Mouse (Mus musculus): ENCODE results near the gene Kcnmb3.
A peak's percentile ranks its signal among the peaks of the same experiment; 100 is the strongest.

The Kcnmb3 gene

DNA sequence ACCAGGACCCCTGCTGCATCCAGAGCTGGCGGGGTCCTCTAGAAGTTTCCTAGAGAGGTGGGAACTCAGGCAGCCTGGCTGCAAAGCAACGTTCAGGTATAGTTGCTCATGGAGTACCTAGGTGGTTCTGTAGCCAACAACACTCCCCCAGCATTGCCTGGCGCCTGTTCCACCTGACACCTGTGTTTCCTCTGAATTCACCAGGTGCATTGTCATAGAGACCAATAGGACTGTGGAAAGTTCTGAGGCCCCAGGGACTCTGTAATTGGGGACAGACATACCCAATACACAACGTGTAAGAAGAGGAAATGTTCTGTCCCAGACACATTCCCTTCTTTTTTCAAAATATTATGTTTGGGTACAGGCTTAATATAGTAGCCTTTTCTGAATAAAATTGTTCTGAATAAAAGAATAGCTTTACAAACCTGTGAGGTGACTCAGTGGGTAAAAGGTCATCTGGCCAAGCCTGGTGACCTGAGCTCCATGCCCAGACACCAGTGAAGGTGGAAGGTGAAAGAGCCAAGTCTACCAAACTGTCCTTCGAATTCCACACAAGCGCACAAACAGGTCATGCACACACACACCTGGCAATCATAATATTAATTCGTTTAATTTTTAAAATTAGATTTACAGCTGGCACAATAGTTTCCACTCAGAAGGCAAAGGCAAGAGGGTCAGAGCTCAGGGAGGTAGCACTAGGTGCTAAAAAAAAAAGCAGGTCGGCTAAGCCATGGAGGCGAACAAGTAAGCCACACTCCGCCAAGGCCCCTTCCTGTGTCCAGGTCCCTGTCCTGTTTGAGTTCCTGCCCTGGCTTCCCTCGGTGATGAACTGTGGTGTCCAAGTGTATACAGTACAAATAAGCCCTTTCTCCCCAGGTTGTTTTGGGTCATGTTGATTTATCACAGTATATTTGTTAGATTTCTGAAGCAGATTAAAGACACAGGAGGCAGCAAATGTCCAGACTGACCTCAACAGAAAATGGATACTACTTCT lies at the start of gene Kcnmb3:
Gene Kcnmb3 (minus strand): TSS at position 135 of the 994 bp plus-strand sequence.
- DNase-seq: peak in 1 of 2 experiments; percentile 20

DNA sequence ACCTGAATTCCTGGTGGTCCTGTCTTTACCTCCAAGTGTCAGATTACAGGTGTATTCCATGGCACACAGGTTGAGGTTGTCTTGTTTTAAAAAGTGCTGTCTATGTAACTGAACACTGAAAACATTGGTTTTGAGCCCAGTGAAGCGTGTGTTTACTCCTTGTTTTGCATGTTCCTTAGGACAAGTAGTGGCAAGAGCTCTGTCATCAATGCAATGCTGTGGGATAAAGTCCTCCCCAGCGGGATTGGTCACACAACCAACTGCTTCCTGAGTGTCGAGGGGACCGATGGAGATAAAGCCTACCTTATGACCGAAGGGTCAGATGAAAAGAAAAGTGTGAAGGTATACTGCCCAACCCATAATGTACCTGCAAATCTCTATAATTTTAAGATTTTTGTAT lies 46.1 kb upstream of the Kcnmb3 start:
- no peak for DNase-seq

DNA sequence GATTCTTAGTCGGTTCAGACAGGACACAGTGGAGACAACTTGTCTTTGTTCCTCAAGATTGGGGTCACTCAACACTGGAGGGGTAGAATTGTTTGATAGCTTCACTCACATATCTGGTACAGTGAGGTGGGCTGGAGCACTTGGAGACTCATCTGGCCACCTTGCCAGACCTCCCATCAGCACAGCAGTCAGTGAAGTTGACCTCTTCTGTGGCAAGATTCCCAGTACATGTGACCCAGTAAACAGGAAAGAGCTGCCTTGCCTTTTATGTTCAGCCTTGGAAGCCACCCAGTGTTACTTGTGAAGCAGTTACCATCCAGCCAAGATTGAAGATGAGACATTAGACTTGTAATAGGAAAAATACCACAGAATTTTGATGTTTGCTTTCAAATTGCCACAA lies 45.5 kb upstream of the Kcnmb3 start:
- DNase-seq: peak; percentile 79 to 91

DNA sequence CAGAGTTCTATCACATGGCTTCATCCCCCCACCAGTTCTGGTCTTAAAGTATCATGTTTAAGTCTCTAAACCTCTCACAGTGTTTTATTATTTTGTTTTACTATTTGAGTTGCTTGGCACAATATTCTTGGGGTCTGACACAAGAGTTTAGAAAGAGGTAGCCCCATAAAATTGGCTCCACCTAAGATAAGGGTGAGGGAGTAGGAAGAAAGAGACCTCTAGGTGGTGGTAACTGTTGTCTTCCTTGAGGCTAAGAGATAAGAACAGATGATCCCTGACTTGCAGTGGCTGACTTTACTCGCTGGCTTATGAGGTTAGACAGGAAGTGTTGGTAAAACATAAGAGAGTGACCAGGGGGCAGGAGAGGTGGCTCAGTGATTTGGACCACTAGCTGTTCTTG lies 43.7 kb upstream of the Kcnmb3 start:
- no peak for DNase-seq

DNA sequence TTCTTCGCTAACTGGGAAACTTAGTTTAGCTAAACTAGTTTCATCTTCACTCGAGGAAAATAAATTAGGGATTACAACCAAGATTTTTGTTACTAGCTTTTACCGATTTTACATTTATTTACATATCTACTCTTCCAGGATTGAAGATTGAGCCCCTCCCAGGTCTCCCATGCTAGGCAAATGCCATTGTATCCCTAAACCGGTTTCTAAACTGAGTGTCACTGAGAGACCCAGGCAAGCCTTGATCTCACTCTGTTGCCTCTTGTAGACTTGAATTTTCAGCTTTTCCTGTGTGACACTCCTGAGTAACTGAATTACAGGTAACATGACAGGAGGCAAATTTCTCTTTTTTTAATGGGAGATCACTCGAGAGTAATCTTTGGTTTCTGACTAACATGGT lies 38.0 kb upstream of the Kcnmb3 start:
- DNase-seq: no peak

DNA sequence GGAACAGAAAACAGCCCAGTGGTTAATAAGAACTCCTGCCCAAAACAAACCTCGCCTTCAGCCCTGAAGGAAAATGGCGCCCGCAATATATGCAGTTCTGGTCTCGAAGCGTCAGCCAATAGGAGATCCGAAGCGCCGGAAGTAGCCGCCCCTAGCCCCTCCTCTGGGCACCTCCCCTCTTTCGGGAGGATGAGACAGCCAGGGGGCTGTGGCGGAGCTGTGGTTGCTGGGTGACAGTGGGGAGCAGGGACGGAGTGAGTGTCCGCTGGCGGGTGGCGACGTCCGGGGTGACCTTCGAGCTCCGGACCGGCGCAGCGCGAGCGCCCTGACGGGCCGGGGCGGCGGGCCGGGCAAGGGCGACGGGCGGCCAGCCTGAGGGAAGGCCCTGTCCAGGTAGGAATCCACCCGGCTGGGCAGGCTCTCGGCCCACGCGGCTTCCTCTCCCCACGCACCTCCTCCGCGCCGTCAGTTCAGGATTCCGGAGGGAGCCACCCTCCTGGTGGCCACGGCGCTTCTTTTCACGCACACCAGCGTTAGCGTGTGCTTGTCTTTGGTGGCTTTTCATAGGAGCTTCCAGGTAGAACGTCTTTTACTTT lies 37.4 kb upstream of the Kcnmb3 start, which contains the start of gene Mfn1:
Gene Mfn1 (plus strand): TSS at position 163 of the 596 bp plus-strand sequence.
- DNase-seq: peak; percentile 97

DNA sequence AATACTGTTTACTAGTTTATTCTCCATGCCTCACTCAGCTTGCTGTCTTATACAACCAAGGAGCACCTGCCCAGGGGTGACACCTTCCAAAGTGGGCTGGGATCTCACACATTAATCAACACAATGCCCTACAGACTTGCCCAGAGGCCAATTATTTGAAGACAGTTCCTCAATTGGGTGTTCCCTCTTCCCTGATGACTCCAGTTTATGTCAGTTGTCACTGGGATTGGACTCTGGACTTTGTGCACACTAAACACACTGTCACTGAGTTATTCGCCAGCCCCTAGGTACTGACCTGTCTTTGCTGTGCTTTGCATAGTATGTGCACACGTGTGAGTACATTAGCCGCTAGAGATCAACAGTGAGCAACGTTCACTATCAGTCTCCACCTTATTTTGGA lies 35.1 kb upstream of the Kcnmb3 start:
- no peak for DNase-seq

DNA sequence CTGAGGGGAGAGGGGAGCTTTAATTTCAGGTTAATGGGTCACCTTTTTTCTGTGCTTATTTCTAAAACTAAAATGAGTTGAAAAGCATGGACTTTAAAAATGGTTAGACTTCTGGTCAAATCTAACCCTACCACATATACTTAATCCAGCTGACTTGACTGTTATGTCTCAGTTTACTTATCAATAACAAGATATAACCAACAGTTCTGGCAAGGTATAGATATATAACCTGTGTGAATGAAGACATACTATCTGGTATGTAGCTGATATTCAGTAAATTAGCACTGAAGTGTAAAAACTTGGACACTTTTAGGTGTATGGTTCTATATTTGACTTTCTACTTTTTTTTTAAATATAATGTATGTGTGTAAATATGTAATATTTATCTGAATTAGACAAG lies 21.5 kb upstream of the Kcnmb3 start:
- no peak for DNase-seq

DNA sequence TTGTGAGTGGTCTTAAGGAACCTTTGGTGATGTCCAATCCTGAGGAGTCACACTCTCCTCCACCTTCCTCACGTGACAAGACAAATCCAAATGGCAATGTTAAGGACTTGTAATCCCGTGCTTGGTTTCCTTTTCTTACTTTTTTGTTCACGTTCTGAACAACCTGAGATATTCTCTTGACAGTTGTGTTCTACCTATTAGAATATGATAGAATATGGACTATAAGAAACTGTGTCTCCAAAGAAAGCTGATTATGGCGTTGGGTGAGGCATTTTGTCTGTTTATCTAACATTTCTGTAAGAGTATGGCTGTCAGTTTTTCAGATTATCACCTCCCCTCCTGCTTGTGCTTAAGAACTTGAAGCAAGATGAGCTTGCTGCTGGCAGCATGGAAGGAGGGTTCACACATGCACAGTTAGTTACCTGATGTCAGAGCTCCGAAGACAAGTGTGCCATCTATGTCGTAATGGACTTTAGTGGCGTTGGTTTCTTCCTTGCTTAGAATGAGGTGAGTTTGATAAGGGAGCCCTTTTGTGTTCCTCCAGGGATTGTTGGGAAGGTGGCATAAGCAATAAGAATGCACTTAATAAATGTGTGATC lies 20.8 kb upstream of the Kcnmb3 start:
- no peak for DNase-seq

DNA sequence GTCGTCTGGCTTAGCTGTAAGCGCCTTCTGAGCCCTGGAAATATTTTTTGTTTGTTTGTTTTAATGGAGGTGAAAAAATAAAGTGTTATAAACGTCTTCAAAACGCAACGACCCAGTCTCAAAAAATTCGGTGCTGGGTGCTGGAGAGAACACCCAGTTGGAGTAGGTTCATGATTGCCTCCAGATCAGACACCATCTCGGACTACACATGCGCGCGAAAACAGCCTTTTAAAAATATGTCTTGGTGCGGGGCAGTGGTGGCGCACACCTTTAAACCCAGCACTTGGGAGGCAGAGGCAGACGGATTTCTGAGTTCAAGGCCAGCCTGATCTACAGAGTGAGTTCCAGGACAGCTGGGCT lies 19.1 kb upstream of the Kcnmb3 start:
- DNase-seq: no peak

DNA sequence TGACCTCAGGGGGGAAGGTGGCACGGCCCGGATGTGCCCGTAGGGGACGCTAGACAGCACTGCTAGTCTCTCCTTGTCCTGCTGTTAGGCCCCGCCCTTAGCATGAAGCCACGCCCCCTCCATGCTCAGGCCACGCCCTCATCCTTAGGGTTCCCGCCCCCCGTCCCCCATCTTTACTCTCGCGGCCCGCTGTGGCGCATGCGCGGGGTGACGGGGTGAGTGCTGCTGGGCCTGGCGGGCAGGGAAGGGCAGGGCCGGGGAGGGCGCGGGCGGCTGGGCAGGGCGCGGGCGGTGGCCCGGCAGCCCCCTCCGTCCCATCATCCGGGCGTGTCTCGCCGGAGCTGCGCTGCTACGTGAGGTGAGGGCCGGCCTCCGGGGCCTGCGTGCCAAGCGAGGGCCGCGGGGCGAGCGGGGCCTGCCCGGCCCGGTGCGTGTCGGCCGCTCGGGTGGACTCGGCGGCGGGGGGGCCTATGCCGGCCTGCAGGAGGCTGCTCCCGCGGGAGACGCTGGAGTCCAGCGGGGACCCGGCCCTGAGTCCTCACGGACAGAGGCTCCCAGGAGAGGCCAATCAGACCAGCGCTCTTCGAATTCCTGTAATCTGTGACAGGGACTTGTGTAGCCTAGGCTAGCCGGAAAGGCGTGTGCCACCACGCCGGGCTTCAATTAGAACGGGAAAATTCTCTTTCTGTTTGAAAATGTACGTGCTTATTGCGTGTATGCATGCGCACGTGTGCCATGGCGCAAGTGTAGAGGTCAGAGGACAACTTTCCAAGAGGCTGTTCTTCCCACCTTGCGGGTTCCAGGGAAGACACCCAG lies 18.6 kb upstream of the Kcnmb3 start:
- DNase-seq: peak; percentile 95 to 97

DNA sequence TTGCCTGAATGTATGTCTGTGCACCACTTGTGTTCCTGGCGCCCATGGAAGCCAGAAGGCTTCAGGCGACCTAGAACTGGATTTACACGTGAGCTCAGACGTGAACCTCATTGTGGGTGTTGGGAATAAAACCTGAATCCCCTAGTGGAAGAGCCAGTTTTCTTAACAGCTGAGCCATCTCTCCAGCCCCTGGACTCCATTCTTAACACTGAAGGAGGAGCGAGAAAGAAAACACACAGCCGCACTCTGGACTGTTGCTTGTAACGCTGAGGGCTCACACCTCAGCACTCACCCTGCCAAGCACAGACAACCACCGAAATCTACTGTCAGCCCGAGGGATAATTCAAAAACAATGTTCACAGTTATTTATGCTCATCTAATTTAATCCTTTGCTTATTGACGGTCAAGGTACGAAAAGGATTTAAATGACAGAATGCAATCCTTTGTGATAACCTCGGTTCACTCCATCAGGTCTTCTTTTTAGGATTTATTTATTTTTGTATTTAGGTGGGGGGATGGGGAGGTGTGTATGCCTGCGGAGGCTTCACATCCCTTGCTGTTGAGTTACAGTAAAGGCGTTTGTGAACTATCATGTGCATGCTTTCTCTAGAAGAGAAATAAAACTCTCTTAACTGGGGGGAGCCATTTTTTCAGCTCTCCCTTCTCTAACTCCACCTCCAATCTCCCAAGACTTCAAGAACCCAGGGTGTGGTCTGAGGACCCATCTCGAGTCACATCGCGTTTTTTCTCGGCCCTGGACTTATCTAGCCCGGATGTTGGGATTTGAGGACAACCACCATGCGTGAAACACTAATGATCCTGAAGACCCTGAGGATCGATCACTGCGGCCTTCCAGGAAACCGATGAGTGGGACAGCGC lies 17.7 kb upstream of the Kcnmb3 start, which contains the start of gene Zfp639:
Gene Zfp639 (plus strand): TSS at position 764 of the 879 bp plus-strand sequence.
- DNase-seq: no peak

DNA sequence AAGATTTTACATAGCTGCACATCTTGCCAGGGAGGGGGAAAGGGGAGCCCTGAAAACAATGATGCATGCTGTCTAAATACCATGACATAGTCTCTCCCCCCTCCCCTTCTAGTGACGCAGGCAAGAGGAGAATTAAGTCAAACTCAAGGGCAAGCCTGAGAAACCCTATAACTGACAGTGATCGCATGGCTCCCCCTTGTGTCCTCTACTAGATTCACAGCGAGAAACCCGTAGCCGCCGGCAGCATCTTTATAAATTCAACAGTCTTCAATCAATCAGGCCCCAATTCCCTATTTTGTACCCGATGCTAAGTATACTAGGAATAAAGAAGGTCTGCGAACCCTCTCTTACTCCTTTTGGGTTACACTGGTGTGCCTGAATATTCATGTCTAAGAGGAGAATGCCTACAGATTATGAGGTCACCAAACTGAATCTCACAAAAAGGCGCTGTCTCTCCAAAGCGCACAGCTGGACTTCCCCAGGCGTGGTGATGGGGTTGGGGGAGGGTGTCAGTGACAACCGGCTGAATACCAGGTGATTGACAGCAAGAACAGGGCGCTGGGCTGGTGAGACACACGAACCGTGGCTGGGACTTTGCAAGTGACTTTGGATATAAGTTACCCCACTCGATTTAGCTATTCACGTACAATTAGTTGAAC lies 16.8 kb upstream of the Kcnmb3 start:
- peak; percentile 62 to 72 for DNase-seq

DNA sequence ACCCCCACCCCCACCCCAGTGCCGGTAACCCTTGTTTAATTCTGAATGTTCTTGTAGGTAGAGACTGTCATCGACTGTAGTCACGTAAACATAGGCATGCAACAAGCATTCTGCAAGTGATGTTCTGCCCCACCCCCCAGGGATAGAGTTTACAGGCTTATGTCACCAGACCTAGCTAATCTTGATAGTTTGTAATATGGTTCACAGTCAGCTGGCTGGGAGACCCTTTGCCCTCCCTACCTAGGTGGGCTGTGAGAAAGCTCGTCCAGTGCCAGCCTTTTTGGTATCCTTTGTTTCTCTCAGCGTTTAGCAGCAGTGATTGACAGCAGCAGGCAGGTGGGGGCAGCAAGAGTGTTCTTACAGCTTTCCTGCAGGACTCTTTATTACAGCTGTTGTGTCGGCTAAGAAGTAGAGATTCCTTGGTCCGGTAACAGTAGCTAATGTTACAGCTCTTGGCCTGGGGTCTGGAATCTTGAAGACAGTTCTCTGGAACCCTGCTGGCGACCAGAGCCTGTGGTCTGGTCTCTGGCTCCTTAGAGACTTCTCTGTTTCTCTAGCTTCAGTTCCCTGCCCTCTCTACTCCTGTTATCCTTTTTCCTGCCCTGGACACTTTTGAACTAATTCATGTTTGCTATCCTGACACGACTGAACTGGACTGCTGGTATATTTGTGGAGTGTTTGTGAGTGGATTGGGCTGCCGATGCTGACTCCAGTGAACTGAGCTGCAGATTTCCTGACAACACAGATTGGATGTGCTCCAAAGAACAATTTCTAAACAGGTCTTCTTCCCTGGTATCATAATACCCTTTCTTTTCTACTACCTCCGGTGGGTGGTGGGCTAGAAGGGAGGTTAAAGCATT lies 14.6 kb upstream of the Kcnmb3 start:
- DNase-seq: no peak

DNA sequence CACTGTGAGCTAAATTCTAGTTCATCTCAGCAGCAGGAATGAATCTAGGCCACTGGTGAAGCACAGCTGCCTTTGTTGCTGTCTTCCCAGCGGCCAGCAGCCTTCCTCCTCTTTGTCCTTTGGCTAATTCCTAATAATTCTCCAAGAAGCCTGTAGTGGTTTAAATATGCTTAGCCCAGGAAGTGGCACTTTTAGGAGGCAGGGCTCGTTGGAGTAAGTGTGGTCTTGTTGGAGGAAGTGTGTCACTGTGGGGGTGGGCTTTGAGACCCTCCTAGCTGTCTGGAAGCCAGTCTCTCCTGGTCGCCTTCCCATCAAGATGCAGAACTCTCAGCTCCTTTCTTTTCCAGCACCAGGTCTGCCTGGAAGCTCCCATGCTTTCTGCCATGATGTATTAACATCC lies 13.8 kb upstream of the Kcnmb3 start:
- DNase-seq: no peak

DNA sequence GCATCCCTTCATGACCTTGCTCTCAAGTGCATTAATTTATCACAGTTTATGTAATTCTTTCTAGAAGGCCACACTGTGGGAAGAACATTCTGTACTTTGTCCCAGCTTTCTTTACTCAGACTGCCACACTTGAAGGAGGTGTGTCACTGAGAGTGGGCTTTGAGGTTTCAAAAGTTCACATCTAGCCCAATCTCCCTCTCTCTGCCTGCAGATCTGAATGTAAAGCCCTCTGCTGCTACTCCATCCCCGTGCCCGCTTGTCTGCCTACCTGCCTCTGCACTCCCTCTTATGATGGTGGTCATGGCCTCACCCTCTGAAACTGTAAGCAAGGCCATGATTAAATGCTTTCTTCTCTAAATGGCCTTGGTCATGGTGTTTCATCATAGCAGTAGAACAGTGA lies 8.3 kb upstream of the Kcnmb3 start:
- no peak for DNase-seq

DNA sequence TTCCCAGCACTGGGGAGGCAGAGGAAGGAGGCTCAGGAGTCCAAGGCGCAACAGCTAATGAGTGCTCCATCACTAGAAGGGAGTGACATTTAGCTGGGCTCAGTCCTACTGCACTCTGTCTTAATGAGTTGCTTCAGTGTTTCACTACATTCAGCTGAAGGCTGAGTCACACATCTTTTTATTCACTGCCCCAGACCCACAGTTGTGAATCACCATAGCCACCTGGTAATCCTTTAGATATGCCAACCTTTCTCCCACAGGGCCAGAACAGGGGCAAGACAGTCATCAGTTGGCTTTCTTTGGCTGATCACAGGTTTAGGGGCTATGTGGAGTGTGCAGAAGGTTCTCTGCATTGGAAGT lies 4.7 kb upstream of the Kcnmb3 start:
- DNase-seq: no peak

DNA sequence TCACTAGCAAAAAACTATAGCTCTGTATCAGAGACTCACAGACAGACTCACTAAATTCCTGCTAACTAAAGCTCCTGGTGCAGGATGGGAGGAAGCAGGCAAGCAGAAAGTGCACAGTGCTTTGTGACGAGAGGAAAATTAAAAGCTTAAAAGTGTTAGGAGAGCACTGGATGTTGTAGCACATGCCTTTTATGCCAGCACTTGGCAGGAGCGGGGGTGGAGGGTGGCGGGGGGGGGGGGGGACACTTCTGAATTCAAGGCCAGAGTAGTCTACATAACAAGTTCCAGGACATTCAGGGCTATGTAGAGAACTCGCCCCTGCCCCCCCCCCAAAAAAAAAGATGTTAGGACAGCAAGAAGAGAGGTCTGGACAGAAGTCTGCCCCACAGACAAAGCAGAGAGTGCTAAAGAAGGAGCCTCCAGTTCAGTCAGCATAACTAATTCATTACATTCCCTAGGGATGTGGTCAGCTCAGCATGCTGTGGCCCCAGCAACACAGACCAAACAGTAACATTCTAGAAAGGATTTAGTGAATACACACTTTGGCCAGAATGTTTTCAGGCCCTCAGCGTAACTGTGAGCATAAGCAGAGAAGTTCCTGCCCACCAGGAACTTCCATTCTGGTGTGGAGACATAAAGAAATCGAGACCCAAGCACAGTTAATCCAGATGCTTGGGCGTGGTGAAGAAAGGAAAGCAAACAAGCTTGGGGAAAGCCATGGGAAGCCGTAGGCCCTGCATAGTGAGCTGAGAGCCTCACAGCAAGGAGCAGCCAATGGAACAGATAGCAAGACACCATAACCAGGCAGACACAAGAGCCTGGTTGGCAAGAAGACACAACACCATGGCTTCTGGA lies 4.1 kb upstream of the Kcnmb3 start:
- DNase-seq: no peak

DNA sequence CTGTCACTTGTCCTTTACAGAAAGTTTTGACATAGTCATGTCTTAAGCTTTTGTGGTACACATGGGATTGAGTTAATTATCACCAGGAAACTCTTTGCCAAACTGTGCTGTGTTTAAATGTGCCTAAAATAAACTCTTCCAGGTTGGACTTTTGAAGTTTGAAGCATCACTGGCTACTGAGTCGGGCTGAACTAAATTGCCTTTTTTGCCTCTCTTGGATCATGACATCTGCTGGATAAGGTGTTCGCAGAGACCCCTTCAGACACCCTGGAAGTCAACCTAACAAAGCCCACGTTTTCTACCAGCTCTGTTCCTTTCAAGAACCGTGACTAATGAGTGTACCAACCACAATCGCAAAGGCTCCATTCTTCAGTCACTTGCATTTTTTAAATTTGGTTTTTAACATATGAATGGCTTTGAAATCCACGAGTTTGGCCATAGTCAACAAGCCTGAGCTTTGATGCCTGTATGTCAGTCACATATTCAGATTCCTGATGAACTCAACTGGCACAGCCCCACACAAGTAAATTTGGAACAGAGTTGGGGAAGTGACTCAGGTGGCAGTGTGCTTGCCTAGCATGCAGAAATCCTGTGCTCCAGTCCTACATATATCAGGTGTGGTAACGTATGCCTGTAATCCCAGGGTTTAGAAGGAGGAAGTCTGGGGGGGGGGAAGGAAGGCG lies 3.2 kb upstream of the Kcnmb3 start:
- DNase-seq: peak in 1 of 2 experiments; percentile 57
